Mouse (Mus musculus) ES-Bruce4 (cell line): ENCODE measurements around the gene Tmprss9.

Source experiments
- CTCF ChIP-seq: IDR thresholded peaks from one replicate; pipeline ENCODE4 v1.8.1; 2011; ENCODE audit warnings: low read depth, low read length
- EP300 ChIP-seq: IDR thresholded peaks from 2 replicates; pipeline ENCODE4 v1.6.1; 2011; ENCODE audit warnings: low read depth, low read length; ENCODE audit not compliant: insufficient read depth
- POLR2A ChIP-seq: IDR thresholded peaks from one replicate; pipeline ENCODE4 v1.8.1; 2011; ENCODE audit warnings: low read length; ENCODE audit not compliant: insufficient read depth

- TF ChIP-seq CTCF (no peak), POLR2A (no peak), EP300 (no peak)
Measured at GRCm38 (mm10) chr10:80857386-80857785, 14.3 kb upstream of the Tmprss9 start.
